Mouse (Mus musculus) Patski (cell line): ENCODE data around the gene Fbxl7. TPM values are rescaled to one million over a fixed set of nuclear protein-coding genes. Genes with fewer than 3 reads are reported as not detected.

Source experiments
- ATAC-seq: fragments of 100-300 bp; one replicate; pipeline ENCODE4 v1.8.0; 2021
- CTCF ChIA-PET: fragments of 350-600 bp; sonication (Branson Sonifier 250); formaldehyde crosslinking; loops from one replicate; lab custom pipeline; 2022; ENCODE audit warnings: inconsistent platforms; lab: Charles Lee
- POLR2A ChIA-PET: fragments of 350-600 bp; sonication (Branson Sonifier 250); formaldehyde crosslinking; loops from one replicate; lab custom pipeline; 2022; ENCODE audit warnings: antibody characterized with exemption, inconsistent platforms; lab: Charles Lee
- DNase-seq: peaks from one replicate; pipeline ENCODE4 v3.0.0-alpha.2; 2011; ENCODE audit warnings: low read depth, low spot score
- H3K27me3 ChIP-seq: fragments of 371-371 bp; one replicate; pipeline ENCODE4 v1.5.1; 2021
- CTCF ChIP-seq: fragments of 100-300 bp; IDR thresholded peaks from one replicate; pipeline ENCODE4 v1.5.1; 2021
- in situ Hi-C: fragments of 300-500 bp; cut with MboI; formaldehyde crosslinking; loops from 3 replicates; pipeline ENCODE4 v1.11.1; 2018; ENCODE audit warnings: low pct_unique_long_range_greater_than_20kb, mixed read lengths
- polyA plus RNA-seq: library from polyadenylated mRNA; unstranded; gene quantifications from one replicate; pipeline ENCODE4 v1.2.3, GENCODE M21; 2021

Gene Fbxl7
- polyA plus RNA-seq, 1 experiment from 2014 or later = 2.6 TPM

DNA sequence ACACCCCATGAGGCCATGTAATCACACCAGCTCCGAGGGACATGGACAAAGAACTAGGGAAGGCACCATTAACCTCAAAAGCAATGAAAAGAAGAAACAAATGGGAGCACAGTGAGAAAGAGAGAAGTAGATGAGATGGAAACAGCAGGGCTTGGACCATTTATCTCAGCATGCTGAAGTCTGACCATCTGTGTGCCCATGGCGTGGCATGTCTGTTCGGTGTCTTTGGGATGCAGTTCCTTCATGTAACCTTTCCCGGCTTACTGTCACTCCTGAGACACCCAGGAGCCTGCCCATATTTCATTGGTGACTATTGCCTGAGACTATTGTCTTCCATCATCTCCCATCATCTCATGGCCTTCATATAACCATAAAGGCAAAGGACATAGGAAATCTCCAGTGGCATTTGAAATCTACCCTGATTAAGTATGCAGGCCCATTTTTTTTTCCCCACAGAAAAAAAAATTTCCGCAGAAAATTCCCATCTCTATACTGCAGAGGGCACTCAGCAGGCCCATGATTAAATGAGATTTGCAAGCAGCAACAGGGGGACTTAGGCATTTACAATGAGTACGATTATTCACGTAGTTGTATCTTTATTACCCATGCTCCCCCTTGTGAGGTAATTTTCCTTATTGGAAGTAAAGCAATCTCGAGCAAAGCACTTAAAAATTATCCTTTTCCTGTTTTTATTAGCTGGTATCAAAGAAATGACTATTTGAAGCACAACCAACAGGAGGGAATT is 15.0 kb downstream of the Fbxl7 start:
- no peak for TF ChIP-seq CTCF
- no peaks in the 10 kb centered on the region for H3K27me3 ChIP-seq
- POLR2A ChIA-PET = interaction anchor here (0.6 kb wide), 1 partner anchor 92 kb away, joined by 5 read pairs; no protein-coding TSS in a partner anchor
- DNase-seq = no peak
- in situ Hi-C loops = no loop called here
- ATAC-seq = no peak
- CTCF ChIA-PET = no interaction called here

DNA sequence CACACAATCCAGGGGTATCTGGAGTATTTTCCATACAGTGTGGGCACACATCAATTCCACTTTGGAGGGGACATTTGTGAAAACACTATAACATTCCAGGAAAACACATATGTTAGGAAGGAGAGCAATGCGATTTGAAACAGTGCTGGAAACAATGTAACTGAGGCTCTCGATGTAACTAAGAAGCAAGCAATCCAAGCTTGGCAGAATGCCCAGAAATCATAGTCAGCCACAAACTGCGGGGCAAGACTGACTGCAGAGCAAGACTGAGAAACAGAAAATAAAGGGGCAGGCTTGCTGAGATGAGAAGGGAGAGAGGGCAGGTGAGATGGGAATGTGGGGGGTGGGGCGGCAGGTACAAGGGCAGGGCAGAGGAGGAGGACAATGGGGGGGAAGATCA is 19.7 kb downstream of the Fbxl7 start:
- ChIA-PET CTCF (interaction anchor here (0.9 to 2.0 kb wide), 4 partner anchors 10 to 123 kb away, joined by 3 to 6 read pairs (median 4); no protein-coding TSS in a partner anchor), POLR2A (no interaction called here)
- ATAC-seq (peak; percentile 89), DNase-seq (no peak)
- in situ Hi-C loops = no loop called here
- TF ChIP-seq CTCF = no peak
- H3K27me3 ChIP-seq = no peaks in the 10 kb centered on the region

DNA sequence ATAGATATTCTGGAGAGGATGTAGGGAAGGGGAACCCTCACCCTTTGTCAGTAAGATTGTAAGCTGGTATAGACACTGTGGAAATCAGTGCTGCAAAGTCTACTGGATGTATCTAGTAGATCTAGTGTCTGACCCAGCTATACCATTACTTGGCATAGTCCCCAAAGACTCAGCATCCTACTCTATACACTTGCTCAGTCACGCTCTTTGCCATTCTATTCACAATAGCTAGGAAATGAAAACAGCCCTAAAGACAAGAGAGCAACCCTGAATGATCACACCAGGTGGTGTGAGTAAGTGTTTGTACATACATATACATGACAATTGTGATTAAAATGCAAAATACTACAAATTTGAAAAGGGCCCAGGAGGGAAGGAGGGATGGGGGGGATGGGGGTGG is 23.1 kb downstream of the Fbxl7 start:
- no peak for TF ChIP-seq CTCF
- ATAC-seq = no peak
- CTCF ChIA-PET = interaction anchor here (0.8 to 1.1 kb wide), 3 partner anchors 10 to 178 kb away, joined by 3 read pairs; no protein-coding TSS in a partner anchor
- DNase-seq = no peak
- no peaks in the 10 kb centered on the region for H3K27me3 ChIP-seq
- POLR2A ChIA-PET = no interaction called here
- in situ Hi-C loops = no loop called here

GRCm38 (mm10) chr15:26869197-26869596 is 26.2 kb downstream of the Fbxl7 start:
- no peaks in the 10 kb centered on the region for H3K27me3 ChIP-seq
- POLR2A ChIA-PET = no interaction called here
- no peak for TF ChIP-seq CTCF
- ATAC-seq (no peak), DNase-seq (no peak)
- in situ Hi-C loops = no loop called here
- CTCF ChIA-PET = interaction anchor here (1.0 to 1.2 kb wide), 2 partner anchors 9 to 25 kb away, joined by 4 read pairs; no protein-coding TSS in a partner anchor

- ATAC-seq (peak; percentile 31), DNase-seq (no peak)
- no peak for TF ChIP-seq CTCF
- ChIA-PET CTCF (interaction anchor here (1.0 to 1.4 kb wide), 2 partner anchors 15 to 17 kb away, joined by 3 read pairs; no protein-coding TSS in a partner anchor), POLR2A (no interaction called here)
- no peaks in the 10 kb centered on the region for H3K27me3 ChIP-seq
- in situ Hi-C loops = no loop called here
These were observed 27.9 kb downstream of the Fbxl7 start for GRCm38 (mm10) chr15:26867521-26867920.

GRCm38 (mm10) chr15:26862173-26862572 is 33.2 kb downstream of the Fbxl7 start:
- no peaks in the 10 kb centered on the region for H3K27me3 ChIP-seq
- ATAC-seq = no peak
- ChIA-PET CTCF (interaction anchor here (1.0 kb wide), 1 partner anchor 10 kb away, joined by 3 read pairs; no protein-coding TSS in a partner anchor), POLR2A (no interaction called here)
- DNase-seq = no peak
- in situ Hi-C loops = no loop called here
- no peak for TF ChIP-seq CTCF

GRCm38 (mm10) chr15:26849626-26850025 is 45.8 kb downstream of the Fbxl7 start:
- H3K27me3 ChIP-seq = no peaks in the 10 kb centered on the region
- no peak for TF ChIP-seq CTCF
- ChIA-PET POLR2A (no interaction called here), CTCF (no interaction called here)
- ATAC-seq (no peak), DNase-seq (no peak)
- in situ Hi-C loops = no loop called here

DNA sequence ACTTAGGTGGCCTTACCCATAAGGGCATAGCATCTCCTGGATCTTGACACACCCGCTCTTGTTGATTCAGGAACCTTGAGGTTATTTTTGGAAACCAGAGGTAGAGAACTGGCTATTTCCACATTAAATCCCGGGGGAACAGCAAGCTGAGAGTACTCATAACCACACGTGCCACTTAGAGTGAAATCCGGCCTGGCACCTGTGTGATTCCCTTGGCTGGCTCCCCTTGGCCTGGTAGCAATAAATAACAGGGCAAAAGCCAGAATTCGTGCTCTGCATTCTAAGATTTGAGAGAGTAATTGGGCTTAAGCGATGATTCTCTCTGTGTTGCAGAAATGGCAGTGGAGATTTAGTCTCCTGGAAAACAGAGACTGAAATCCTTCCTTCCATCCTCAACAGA is 53.2 kb downstream of the Fbxl7 start:
- DNase-seq (no peak), ATAC-seq (no peak)
- in situ Hi-C loops = no loop called here
- ChIA-PET CTCF (no interaction called here), POLR2A (interaction anchor here (0.6 kb wide), 1 partner anchor 19 kb away, joined by 3 read pairs; no protein-coding TSS in a partner anchor)
- H3K27me3 ChIP-seq = no peaks in the 10 kb centered on the region
- no peak for TF ChIP-seq CTCF

GRCm38 (mm10) chr15:26838386-26838785 is 57.0 kb downstream of the Fbxl7 start:
- no peaks in the 10 kb centered on the region for H3K27me3 ChIP-seq
- ATAC-seq = no peak
- DNase-seq = no peak
- in situ Hi-C loops = no loop called here
- POLR2A ChIA-PET = no interaction called here
- CTCF ChIA-PET = no interaction called here
- TF ChIP-seq CTCF = no peak

DNA sequence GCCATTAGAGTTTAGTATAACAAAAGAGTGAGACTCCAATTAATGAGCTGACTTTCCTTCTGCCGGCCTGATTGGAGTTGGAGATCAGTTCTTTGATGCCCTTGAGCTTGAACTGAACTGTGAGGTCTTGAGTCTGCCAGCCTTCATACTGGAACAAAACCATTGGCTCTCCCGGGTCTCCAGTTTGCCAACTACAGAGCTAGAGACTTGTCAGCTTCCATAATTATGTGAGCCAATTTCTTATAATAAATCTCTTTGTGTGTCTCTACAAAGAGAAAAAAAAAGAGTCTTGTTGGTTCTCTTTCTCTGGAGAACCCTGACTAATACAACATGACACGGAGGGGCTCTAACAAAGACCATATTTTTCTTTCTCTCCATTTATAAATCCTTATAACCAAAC is 58.2 kb downstream of the Fbxl7 start:
- in situ Hi-C loops = no loop called here
- POLR2A ChIA-PET = no interaction called here
- no peak for DNase-seq

GRCm38 (mm10) chr15:26834415-26834814 is 61.0 kb downstream of the Fbxl7 start:
- POLR2A ChIA-PET = no interaction called here
- no peak for DNase-seq
- in situ Hi-C loops = no loop called here

More for the DNA sequence above, 58.2 kb downstream of the Fbxl7 start:
- H3K27me3 ChIP-seq = no peaks in the 10 kb centered on the region
- no peak for ATAC-seq
- TF ChIP-seq CTCF = no peak
- CTCF ChIA-PET = no interaction called here

More at GRCm38 (mm10) chr15:26834415-26834814, 61.0 kb downstream of the Fbxl7 start:
- H3K27me3 ChIP-seq = no peaks in the 10 kb centered on the region
- TF ChIP-seq CTCF = no peak
- CTCF ChIA-PET = interaction anchor here (0.7 to 2.5 kb wide), 2 partner anchors 10 to 12 kb away, joined by 3 to 10 read pairs; no protein-coding TSS in a partner anchor
- no peak for ATAC-seq
